41 mouse cellular contexts compared by ENCODE assay signal in the genomic region with DNA sequence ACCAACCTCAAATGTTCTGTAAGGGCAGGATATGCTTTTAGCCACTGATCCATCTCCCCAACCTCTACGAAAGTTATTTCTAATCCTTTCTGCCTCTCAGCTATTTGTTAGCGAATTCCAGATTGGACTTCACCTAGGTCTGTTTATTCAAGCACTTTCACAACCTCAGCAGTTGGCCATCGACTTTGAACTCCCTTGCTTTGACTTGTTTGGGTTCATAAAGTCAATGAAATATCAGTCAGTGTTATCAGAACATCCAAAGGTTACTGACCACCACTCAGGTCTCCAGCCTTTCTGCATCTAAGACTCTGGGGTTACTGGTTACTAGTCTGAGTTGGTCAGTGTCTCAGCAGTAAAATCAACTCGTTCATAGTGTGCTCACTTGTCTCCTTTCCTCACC. TPM values are rescaled to one million over a fixed set of nuclear protein-coding genes. Genes with fewer than 3 reads are reported as not detected.
"Had no signal": no experiment of that assay in that cellular context is flagged by ENCODE, and none has a peak within 500 bp of the region (broad histone marks: within the 10 kb centered on the region; RNA-seq: fewer than 3 reads in every experiment).

No protein-coding gene starts in this region.

- H3K27me3 ChIP-seq: heart, embryonic 13.5 days; heart, embryonic 15.5 days; hindbrain, embryonic 13.5 days; hindbrain, embryonic 15.5 days; limb, embryonic 13.5 days; limb, embryonic 15.5 days had no signal

- H3K4me1 ChIP-seq: heart, embryonic 13.5 days; heart, embryonic 15.5 days; hindbrain, embryonic 13.5 days; hindbrain, embryonic 15.5 days; limb, embryonic 13.5 days; limb, embryonic 15.5 days had no signal

- DNase-seq: gastrocnemius, postnatal 14 days; gastrocnemius, postnatal 36 days; heart, adult 11 months; heart, adult 2 months; heart, postnatal 14 days; heart, postnatal 36 days; kidney, adult 11 months; kidney, adult 2 months; kidney, postnatal 10 days; kidney, postnatal 36 days; layer of hippocampus, adult 9-11 months; layer of hippocampus, postnatal 36 days; left cerebral cortex, postnatal 4 days had no signal

- H3K4me3 ChIP-seq: heart, adult 2 months; heart, embryonic 13.5 days; heart, embryonic 15.5 days; hindbrain, embryonic 13.5 days; hindbrain, embryonic 15.5 days; limb, embryonic 13.5 days; limb, embryonic 15.5 days had no signal

- H3K9me3 ChIP-seq: heart, embryonic 15.5 days had no signal

- H3K4me2 ChIP-seq: heart, embryonic 11.5 days; heart, embryonic 13.5 days; heart, embryonic 15.5 days; hindbrain, embryonic 13.5 days; hindbrain, embryonic 15.5 days; limb, embryonic 13.5 days; limb, embryonic 15.5 days had no signal

- H3K27ac ChIP-seq: heart, adult 2 months; heart, embryonic 13.5 days; heart, embryonic 15.5 days; hindbrain, embryonic 13.5 days; hindbrain, embryonic 15.5 days; hindbrain, postnatal 0 days; limb, embryonic 13.5 days; limb, embryonic 15.5 days had no signal

- ATAC-seq: hindbrain, postnatal 0 days; intestine, embryonic 16.5 days had no signal

- H3K36me3 ChIP-seq: heart, embryonic 13.5 days; heart, embryonic 15.5 days; hindbrain, embryonic 13.5 days; hindbrain, embryonic 15.5 days; limb, embryonic 13.5 days; limb, embryonic 15.5 days had no signal

- H3K9ac ChIP-seq: heart, embryonic 13.5 days; heart, embryonic 15.5 days; hindbrain, embryonic 13.5 days; hindbrain, embryonic 15.5 days; limb, embryonic 13.5 days; limb, embryonic 15.5 days had no signal

RNA-seq across cellular contexts. Expression of a gene that starts 11.7 kb away (rescaled TPM):
- total RNA-seq: gastrocnemius, postnatal 14 days; heart, adult 2 months; heart, postnatal 14 days; heart, postnatal 36 days; hematopoietic stem cell, adult 5-6 weeks; hindbrain, postnatal 0 days; layer of hippocampus, adult 18-20 months; layer of hippocampus, adult 8-10 months; layer of hippocampus, postnatal 14 days; layer of hippocampus, postnatal 36 days; left cerebral cortex, adult 18-20 months; left cerebral cortex, adult 8-10 months; left cerebral cortex, postnatal 10 days; left cerebral cortex, postnatal 25 days; left cerebral cortex, postnatal 4 days had no signal
- polyA plus RNA-seq: frontal cortex, adult 2 months; gonadal fat pad, adult 2 months; heart, adult 2 months; heart, embryonic 11.5 days; heart, embryonic 13.5 days; heart, embryonic 15.5 days; heart, postnatal 0 days; hindbrain, embryonic 11.5 days; hindbrain, embryonic 13.5 days; hindbrain, embryonic 15.5 days; hindbrain, postnatal 0 days; intestine, embryonic 14.5 days; intestine, embryonic 16.5 days; kidney, adult 2 months; kidney, embryonic 14.5 days; kidney, embryonic 16.5 days; limb, embryonic 11.5 days; limb, embryonic 13.5 days; limb, embryonic 15.5 days had no signal

RNA-seq across cellular contexts. Expression of a gene that starts 57.9 kb away (rescaled TPM):
- total RNA-seq: gastrocnemius, adult 18-20 months; gastrocnemius, adult 8-10 months; gastrocnemius, postnatal 14 days; gastrocnemius, postnatal 36 days; heart, adult 2 months; heart, postnatal 14 days; heart, postnatal 36 days; hematopoietic stem cell, adult 5-6 weeks; hindbrain, postnatal 0 days; layer of hippocampus, adult 18-20 months; layer of hippocampus, adult 8-10 months; layer of hippocampus, postnatal 14 days; layer of hippocampus, postnatal 36 days; left cerebral cortex, adult 18-20 months; left cerebral cortex, adult 8-10 months; left cerebral cortex, postnatal 10 days; left cerebral cortex, postnatal 25 days; left cerebral cortex, postnatal 4 days had no signal
- polyA plus RNA-seq: frontal cortex, adult 2 months; gonadal fat pad, adult 2 months; heart, adult 2 months; heart, embryonic 11.5 days; heart, embryonic 13.5 days; heart, embryonic 15.5 days; heart, postnatal 0 days; hindbrain, embryonic 11.5 days; hindbrain, embryonic 13.5 days; hindbrain, embryonic 15.5 days; hindbrain, postnatal 0 days; intestine, embryonic 14.5 days; intestine, embryonic 16.5 days; kidney, adult 2 months; kidney, embryonic 14.5 days; kidney, embryonic 16.5 days; large intestine, adult 2 months; limb, embryonic 11.5 days; limb, embryonic 13.5 days; limb, embryonic 15.5 days had no signal
